Mouse (Mus musculus) ES-E14 (cell line): ENCODE data around the gene Abhd17c. TPM values are rescaled to one million over a fixed set of nuclear protein-coding genes. Genes with fewer than 3 reads are reported as not detected.

Source experiments
- DNase-seq: peaks from one replicate; pipeline ENCODE4 v3.0.0-alpha.2; 2013; ENCODE audit warnings: low read depth, low spot score
- H3K27ac ChIP-seq: 2 replicates; pipeline ENCODE4 v1.5.1; 2012; ENCODE audit warnings: low read depth, mild to moderate bottlenecking, low read length, moderate library complexity, mixed read lengths; ENCODE audit not compliant: poor library complexity, insufficient read depth, severe bottlenecking
- H3K36me3 ChIP-seq: 2 replicates; pipeline ENCODE4 v1.6.1; 2012; ENCODE audit warnings: mild to moderate bottlenecking, low read length, moderate library complexity, mixed read lengths; ENCODE audit not compliant: control insufficient read depth, poor library complexity, insufficient read depth, severe bottlenecking
- H3K4me1 ChIP-seq, 2 experiments: fragments of 150-350 bp in 1 of 2; sonication (generic) in 1 of 2; 2 replicates each; pipeline ENCODE4 v1.6.1; 2012; ENCODE audit warnings: low read length in 2 of 2, mild to moderate bottlenecking in 1 of 2, mixed read lengths in 1 of 2; ENCODE audit not compliant: control insufficient read depth in 2 of 2, insufficient read depth in 2 of 2, poor library complexity in 1 of 2
- H3K4me3 ChIP-seq, 2 experiments: fragments of 150-350 bp in 1 of 2; sonication (generic) in 1 of 2; 2 replicates each; pipeline ENCODE4 v1.5.1; 2012; ENCODE audit warnings: low read length in 2 of 2, low read depth in 1 of 2, mild to moderate bottlenecking in 1 of 2, mixed read lengths in 1 of 2; ENCODE audit not compliant: insufficient read depth in 1 of 2, poor library complexity in 1 of 2, severe bottlenecking in 1 of 2
- H3K9ac ChIP-seq: 2 replicates; pipeline ENCODE4 v1.6.1; 2012; ENCODE audit warnings: low read depth, mild to moderate bottlenecking, low read length, mixed read lengths; ENCODE audit not compliant: poor library complexity, insufficient read depth, severe bottlenecking
- H3K9me3 ChIP-seq: fragments of 150-350 bp; sonication (generic); 2 replicates; pipeline ENCODE4 v1.6.1; 2012; ENCODE audit warnings: low read depth, mild to moderate bottlenecking, low read length; ENCODE audit not compliant: control insufficient read depth, insufficient read depth
- CHD2 ChIP-seq: IDR thresholded peaks from 2 replicates; pipeline ENCODE4 v1.6.1; 2014; ENCODE audit warnings: mild to moderate bottlenecking, low read depth, low read length, inconsistent platforms
- HCFC1 ChIP-seq: IDR thresholded peaks from 2 replicates; pipeline ENCODE4 v1.6.1; 2012; ENCODE audit warnings: low read length, inconsistent platforms, borderline replicate concordance; ENCODE audit not compliant: insufficient read depth
- MAFK ChIP-seq: IDR thresholded peaks from 2 replicates; pipeline ENCODE4 v1.6.1; 2014; ENCODE audit warnings: mild to moderate bottlenecking, low read depth, low read length, inconsistent platforms; ENCODE audit not compliant: insufficient read depth
- ZC3H11A ChIP-seq: IDR thresholded peaks from 2 replicates; pipeline ENCODE4 v1.6.1; 2012; ENCODE audit warnings: low read depth, mild to moderate bottlenecking, inconsistent platforms, low read length, borderline replicate concordance
- ZNF384 ChIP-seq: IDR thresholded peaks from 2 replicates; pipeline ENCODE4 v1.6.1; 2012; ENCODE audit warnings: low read depth, low read length, inconsistent platforms
- in situ Hi-C, 2 experiments: fragments of 600-800 bp; cut with MboI; formaldehyde crosslinking; loops; one replicate each; pipeline ENCODE4 v1.15.1; 2025; ENCODE audit warnings: low sequenced_read_pairs in 2 of 2, inconsistent platforms in 1 of 2; ENCODE audit not compliant: unreplicated experiment in 2 of 2
- total RNA-seq: library from RNA; depleted of rRNA; stranded (reverse); fragments of 300-350 nt; gene quantifications from 2 replicates; pipeline ENCODE4 v1.2.3, GENCODE M21; 2012

Abhd17c gene
- total RNA-seq, 1 experiment = 25.8 TPM

DNA sequence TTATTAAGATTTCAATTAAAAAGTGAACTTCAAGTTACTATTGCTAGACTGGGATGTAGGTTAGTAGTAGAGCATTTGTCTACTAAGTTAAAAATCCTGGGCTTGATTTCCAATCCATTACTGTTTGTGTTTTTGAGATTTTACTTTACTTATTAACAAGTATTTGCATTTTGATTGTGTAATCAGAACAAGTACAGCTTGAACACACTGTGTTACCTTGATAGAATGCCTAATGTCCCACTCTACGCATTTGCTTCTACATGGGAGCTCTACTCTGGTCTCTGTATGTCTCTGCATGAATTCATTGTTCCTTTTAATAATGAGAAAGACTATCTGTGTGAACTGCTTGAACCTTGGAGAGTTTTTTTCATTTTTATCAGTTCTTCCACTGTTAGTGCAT, 44.8 kb downstream of the Abhd17c start:
- DNase-seq = no peak
- H3K9ac ChIP-seq = no peak overlapping the region
- peaks cover 17% of the 10 kb centered on the region for H3K36me3 ChIP-seq
- H3K4me1 ChIP-seq = 0 out of 4 replicates have a peak, but pooled peaks cover 0 to 3% of the 10 kb centered on the region in 2 experiments
- in situ Hi-C loops = no loop called here
- H3K27ac ChIP-seq = no peak overlapping the region
- H3K9me3 ChIP-seq = no peaks in the 10 kb centered on the region
- no peak overlapping the region for H3K4me3 ChIP-seq
- no peak for TF ChIP-seq HCFC1

DNA sequence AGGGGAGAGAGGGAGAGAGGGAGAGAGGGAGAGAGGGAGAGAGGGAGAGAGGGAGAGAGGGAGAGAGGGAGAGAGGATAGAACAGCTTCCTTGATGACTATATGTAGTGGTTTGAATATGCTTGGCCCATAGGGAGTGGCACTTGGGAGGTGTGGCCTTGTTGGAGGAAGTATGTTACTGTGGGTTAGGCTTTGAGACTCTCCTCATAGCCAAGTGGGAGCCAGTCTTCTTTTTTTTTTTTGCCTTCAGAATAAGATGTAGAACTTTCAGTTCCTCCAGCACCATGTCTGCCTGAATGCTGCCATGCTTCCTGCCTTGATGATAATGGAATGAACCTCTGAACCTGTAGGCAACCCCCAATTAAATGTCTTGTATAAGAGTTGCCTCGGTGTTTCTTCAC, 49.1 kb downstream of the Abhd17c start:
- Histone ChIP-seq H3K9ac (no peak overlapping the region), H3K9me3 (no peaks in the 10 kb centered on the region), H3K27ac (no peak overlapping the region), H3K36me3 (no peaks in the 10 kb centered on the region), H3K4me3 (no peak overlapping the region), H3K4me1 (no peaks in the 10 kb centered on the region; a peak in 1 of 4 replicates)
- in situ Hi-C loops = no loop called here
- no peak for DNase-seq
- TF ChIP-seq ZC3H11A (no peak), ZNF384 (no peak), CHD2 (no peak), MAFK (no peak), HCFC1 (no peak)

DNA sequence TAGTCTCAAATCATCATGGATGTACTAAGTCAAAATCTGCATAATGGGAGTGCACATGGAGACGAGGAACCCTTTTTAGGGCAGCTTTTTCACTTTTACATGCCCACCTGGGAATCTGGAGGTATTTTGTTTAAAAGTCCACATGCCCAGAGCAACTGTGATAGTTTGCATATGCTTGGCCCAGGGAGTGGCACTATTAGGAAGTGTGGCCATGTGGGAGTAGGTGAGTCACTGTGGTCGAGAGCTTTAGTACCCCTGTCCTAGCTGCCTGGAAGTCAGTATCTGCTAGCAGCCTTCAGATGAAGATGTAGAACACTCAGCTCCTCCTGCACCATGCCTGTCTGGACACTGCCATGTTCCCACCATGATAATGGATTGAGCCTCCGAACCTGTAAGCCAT, 51.0 kb downstream of the Abhd17c start:
- no peak for TF ChIP-seq HCFC1
- TF ChIP-seq ZC3H11A = no peak
- TF ChIP-seq CHD2 = no peak
- no peak for TF ChIP-seq ZNF384
- no peak for TF ChIP-seq MAFK
- Histone ChIP-seq H3K36me3 (no peaks in the 10 kb centered on the region), H3K4me3 (no peak overlapping the region), H3K9ac (no peak overlapping the region), H3K9me3 (no peaks in the 10 kb centered on the region), H3K27ac (no peak overlapping the region), H3K4me1 (no peaks in the 10 kb centered on the region; a peak in 1 of 4 replicates)
- in situ Hi-C loops = no loop called here
- DNase-seq = no peak

DNA sequence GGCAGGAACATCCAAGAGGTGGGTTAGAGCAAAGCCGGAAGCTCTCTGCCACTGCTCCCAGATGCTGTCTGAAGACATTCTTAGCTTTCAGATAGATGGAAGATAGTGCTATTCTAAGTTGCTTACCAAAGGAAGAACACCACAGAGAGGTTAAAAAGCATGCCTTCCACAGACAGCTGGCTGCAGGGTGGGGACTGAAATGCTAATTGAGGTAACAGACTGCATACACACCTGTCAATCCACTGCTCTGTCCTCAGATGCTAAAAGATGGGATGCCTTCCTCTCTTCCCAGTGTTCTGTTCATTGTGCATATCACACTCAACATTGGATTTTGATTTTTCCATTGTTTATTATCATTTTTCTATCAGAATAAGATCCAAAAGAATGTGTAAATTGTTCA, 53.6 kb downstream of the Abhd17c start:
- Histone ChIP-seq H3K9me3 (no peaks in the 10 kb centered on the region), H3K4me3 (no peak overlapping the region), H3K27ac (no peak overlapping the region), H3K9ac (no peak overlapping the region), H3K4me1 (no peaks in the 10 kb centered on the region; a peak in 1 of 4 replicates), H3K36me3 (no peaks in the 10 kb centered on the region)
- in situ Hi-C loops = no loop called here
- DNase-seq = no peak
- no peak for TF ChIP-seq ZNF384
- TF ChIP-seq ZC3H11A = no peak
- no peak for TF ChIP-seq HCFC1
- no peak for TF ChIP-seq MAFK
- TF ChIP-seq CHD2 = no peak

DNA sequence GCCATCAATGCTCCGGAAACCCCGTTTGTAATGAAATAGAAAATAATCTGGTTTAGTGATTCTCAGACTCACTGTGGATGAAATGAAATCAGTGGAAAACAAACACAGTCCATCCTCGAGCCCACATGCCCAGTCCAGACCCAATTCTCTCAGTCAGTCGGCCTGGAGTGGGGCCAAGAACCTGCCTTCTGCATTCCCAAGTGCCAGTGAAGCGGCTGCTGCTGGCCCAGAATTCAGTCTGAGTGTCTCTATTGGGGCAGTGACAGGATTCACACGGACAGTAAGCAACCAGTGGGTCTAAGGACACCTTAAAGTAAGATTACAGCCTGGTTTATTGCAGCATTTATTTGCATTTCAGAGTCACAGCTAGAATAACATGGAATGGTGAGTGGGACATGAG, 55.2 kb downstream of the Abhd17c start:
- Histone ChIP-seq H3K4me3 (no peak overlapping the region), H3K9ac (no peak overlapping the region), H3K36me3 (no peaks in the 10 kb centered on the region), H3K27ac (no peak overlapping the region), H3K4me1 (no peaks in the 10 kb centered on the region; a peak in 1 of 4 replicates), H3K9me3 (no peaks in the 10 kb centered on the region)
- TF ChIP-seq HCFC1 (no peak), ZC3H11A (no peak), CHD2 (no peak), MAFK (no peak), ZNF384 (no peak)
- in situ Hi-C loops = no loop called here
- DNase-seq = no peak
